Mouse (Mus musculus) spleen, adult 12 weeks (tissue): ENCODE data around the gene Abca1.

ENCODE experiments used
- DNase-seq: peaks from one replicate; pipeline ENCODE4 v3.0.0; 2022; ENCODE audit warnings: low spot score

Abca1 gene

DNA sequence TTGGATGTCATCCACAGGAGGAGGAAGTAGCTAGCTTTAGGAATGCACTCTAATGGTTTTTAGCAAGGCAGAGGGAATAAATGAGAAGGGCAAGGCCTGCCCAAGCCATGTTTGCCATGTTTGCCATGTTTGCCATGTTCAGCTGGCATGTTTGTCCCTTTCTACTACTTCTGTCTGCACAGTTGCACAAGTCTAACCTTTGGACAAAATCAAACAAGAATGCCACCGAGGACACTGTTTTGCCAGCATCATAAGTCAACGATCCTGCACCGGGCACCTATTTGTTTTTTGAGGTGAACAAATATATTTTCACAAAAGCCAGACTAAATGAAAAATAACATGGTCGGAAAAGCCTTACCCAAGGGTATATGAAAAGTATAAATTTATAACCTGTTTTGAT lies 149.8 kb downstream of the Abca1 start:
- DNase-seq, result no peak

DNA sequence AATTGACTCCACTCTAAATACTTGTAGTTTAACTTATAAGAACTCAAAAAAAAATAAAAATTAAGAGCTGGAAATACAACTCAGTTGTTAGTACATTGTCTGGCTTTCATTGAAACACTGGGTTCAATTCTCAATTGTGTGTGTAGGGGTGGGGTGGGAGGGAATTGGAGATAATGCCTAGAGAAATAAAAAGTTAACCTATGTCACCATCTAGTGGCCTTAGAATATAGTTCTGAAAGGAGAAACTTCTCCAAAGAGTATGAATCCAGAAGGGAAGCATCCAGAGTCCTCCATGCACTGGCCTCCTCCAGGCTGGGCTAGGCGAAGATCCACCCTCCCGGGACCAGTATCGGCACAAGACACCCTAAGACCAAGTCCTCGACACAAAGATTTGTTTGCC lies 150.5 kb downstream of the Abca1 start:
- DNase-seq, result no peak

- no peak for DNase-seq
Observed at GRCm38 (mm10) chr4:53000154-53000553, 159.5 kb downstream of the Abca1 start.

DNA sequence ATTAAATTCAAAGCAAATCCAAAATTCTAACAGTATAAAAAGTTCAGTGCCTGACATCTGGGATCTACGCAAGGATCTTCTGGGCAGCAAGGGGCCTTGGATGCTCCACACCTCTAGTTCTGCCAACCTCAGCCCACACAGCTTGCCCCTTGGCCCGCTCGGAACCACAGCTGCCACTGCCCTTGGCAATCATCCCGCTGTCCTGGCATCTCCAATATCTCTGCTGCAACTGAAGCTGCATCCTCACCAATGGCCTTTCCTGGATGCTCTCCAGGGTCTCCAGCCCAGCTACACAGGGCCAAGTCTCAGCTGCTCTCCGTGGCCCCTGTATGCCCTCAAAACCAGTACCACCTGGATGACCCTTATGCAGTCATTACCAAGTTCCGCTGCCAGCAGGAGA lies 160.2 kb downstream of the Abca1 start:
- no peak for DNase-seq

- no peak for DNase-seq
Observed at GRCm38 (mm10) chr4:52989248-52989647, 170.4 kb downstream of the Abca1 start, which contains the start of gene Nipsnap3a. Gene Nipsnap3a (plus strand): TSS chr4:52989272.

DNA sequence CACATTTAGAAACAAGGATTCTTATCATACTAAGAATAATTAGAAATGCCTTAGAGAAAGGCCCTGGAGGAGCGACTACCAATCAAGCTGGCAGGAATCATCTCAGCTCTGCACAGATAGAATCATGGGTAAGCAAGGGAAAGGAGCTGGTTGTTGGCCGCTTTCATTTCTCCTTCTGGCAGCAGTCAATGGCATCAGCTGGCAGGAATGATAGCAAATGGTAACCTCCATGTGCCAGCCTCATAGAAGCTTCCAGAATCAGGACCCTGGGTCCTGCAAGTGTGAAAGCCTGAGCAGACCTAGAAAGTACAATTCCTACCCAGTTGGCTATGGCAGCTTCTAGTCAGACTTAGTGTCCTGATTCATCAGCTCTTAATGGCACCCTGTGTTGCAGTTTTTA lies 173.4 kb downstream of the Abca1 start:
- no peak for DNase-seq

GRCm38 (mm10) chr4:52985216-52985615 lies 174.5 kb downstream of the Abca1 start:
- no peak for DNase-seq
